Mouse (Mus musculus) neural tube, embryonic 13.5 days (tissue): ENCODE measurements at regions not wholly inside any gene's neighbourhood (a gene's known extent, or its start where the extent isn't known, plus 50 kb on each side); places are given as distances from the start of the nearest gene placed in this dataset.

ENCODE experiments used
- ATAC-seq: fragments of 200-750 bp; cut with Nextera tagmentation; 2 replicates; pipeline ENCODE4 v1.8.0; 2017; ENCODE audit warnings: low read depth, mild to moderate bottlenecking, moderate TSS enrichment, moderate library complexity
- H3K27ac ChIP-seq: fragments of 300-500 bp; sonication (generic); replicated peaks from 2 replicates; pipeline ENCODE4 v1.5.1; 2015; ENCODE audit warnings: moderate library complexity, mild to moderate bottlenecking, inconsistent platforms
- H3K27me3 ChIP-seq: fragments of 300-500 bp; sonication (generic); 2 replicates; pipeline ENCODE4 v1.6.1; 2015; ENCODE audit warnings: mild to moderate bottlenecking, inconsistent platforms
- H3K36me3 ChIP-seq: fragments of 300-500 bp; sonication (generic); 2 replicates; pipeline ENCODE4 v1.6.1; 2015; ENCODE audit warnings: mild to moderate bottlenecking, inconsistent platforms
- H3K4me1 ChIP-seq: fragments of 300-500 bp; sonication (generic); replicated peaks from 2 replicates; pipeline ENCODE4 v1.6.1; 2015; ENCODE audit warnings: inconsistent platforms
- H3K4me2 ChIP-seq: fragments of 300-500 bp; sonication (generic); 2 replicates; pipeline ENCODE4 v1.6.1; 2015; ENCODE audit warnings: inconsistent platforms, mild to moderate bottlenecking, moderate library complexity
- H3K4me3 ChIP-seq: fragments of 300-500 bp; sonication (generic); 2 replicates; pipeline ENCODE4 v1.5.1; 2015; ENCODE audit warnings: mild to moderate bottlenecking, inconsistent platforms
- H3K9ac ChIP-seq: fragments of 300-500 bp; sonication (generic); 2 replicates; pipeline ENCODE4 v1.6.1; 2015; ENCODE audit warnings: moderate library complexity, mild to moderate bottlenecking, inconsistent platforms
- H3K9me3 ChIP-seq: fragments of 300-500 bp; sonication (generic); 2 replicates; pipeline ENCODE4 v1.6.1; 2016; ENCODE audit warnings: inconsistent platforms
- WGBS: fragments of 180-500 bp; shearing (Covaris S2); methylation state at CpG from one replicate; pipeline ENCODE4 v1.1.7; 2015; 5-methylcytosine and 5-hydroxymethylcytosine counted together

DNA sequence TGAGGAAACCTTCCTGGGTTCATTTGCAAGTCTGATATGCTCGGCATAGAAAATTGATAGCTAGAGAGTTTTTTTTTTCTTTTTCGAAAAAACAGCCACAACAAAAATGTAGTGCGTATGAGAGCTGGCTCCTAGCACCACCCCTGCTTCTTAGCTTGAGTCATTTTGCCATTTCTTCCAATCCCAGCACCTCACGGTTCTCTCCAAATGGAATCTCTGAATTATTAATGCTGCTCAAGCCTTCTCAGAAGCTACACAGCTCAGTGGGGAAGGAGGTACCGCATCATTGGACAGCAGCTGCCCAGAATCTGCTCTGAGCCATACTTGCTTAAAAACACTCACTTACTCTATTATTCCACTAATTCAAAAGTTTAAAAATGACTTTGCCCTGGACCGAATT is 393.6 kb downstream of the Plekhb2 start:
- Histone ChIP-seq H3K27me3 (no peaks in the 10 kb centered on the region), H3K4me3 (no peak overlapping the region), H3K9me3 (no peaks in the 10 kb centered on the region), H3K9ac (peak overlapping the region; percentile 48; the same call in 1 of the 2 replicates), H3K4me1 (peaks cover 22% of the 10 kb centered on the region), H3K4me2 (peak overlapping the region; percentile 36), H3K27ac (peak overlapping the region; percentile 75), H3K36me3 (no peaks in the 10 kb centered on the region)
- peak; percentile 40; the same call in 1 of the 2 replicates for ATAC-seq
- WGBS: 33% methylated on average over 6 of the region's 6 CpGs

DNA sequence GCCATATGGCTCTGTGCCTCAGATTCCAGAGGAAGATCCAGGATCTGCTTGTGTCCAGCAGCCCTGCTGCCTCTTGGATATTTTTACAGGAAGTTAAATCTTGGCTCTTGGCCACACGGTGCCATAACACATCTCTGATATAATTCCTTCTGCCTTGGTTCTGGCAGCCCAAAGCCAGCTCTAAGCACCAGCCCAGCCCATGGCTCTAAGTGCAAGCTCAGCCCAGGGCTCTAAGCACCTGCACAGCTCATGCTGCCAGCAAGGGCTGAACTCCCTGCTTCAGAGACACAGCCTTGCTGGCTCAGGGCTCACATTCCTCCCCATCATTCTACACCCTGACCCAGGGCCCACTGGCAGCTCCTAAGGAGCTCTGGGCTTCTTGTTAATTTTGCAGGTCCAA is 415.3 kb downstream of the Plekhb2 start:
- H3K9me3 ChIP-seq: no peaks in the 10 kb centered on the region
- H3K4me3 ChIP-seq: no peak overlapping the region
- 86% methylated on average over 1 of the region's 1 CpGs for WGBS
- no peak overlapping the region for H3K4me2 ChIP-seq
- ATAC-seq: no peak
- no peak overlapping the region for H3K27ac ChIP-seq
- no peaks in the 10 kb centered on the region for H3K36me3 ChIP-seq
- H3K27me3 ChIP-seq: no peaks in the 10 kb centered on the region
- H3K4me1 ChIP-seq: no peaks in the 10 kb centered on the region
- no peak overlapping the region for H3K9ac ChIP-seq

DNA sequence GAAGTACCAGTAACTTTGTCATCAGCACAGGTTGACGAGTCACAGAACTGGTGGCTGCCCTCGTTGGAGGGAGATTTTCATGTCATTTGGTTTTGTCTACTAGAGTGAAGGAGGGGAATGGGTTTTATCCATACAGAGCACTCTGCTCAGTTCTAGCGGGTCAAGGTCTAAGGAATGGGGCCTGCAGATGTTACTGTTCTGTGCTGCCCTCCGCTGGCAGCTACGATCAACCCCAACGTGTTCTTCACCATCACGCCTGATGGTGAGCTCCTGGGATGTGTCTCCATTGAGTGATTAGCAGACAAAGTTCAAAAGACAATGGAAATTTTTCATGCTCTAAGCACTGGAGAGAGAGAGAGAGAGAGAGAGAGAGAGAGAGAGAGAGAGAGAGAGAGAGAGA is 416.9 kb downstream of the Plekhb2 start:
- no peak overlapping the region for H3K27ac ChIP-seq
- no peak overlapping the region for H3K9ac ChIP-seq
- 60% methylated on average over 7 of the region's 7 CpGs for WGBS
- no peak overlapping the region for H3K4me2 ChIP-seq
- H3K9me3 ChIP-seq: no peaks in the 10 kb centered on the region
- no peaks in the 10 kb centered on the region for H3K27me3 ChIP-seq
- no peaks in the 10 kb centered on the region for H3K36me3 ChIP-seq
- H3K4me1 ChIP-seq: no peaks in the 10 kb centered on the region
- no peak for ATAC-seq
- H3K4me3 ChIP-seq: no peak overlapping the region

DNA sequence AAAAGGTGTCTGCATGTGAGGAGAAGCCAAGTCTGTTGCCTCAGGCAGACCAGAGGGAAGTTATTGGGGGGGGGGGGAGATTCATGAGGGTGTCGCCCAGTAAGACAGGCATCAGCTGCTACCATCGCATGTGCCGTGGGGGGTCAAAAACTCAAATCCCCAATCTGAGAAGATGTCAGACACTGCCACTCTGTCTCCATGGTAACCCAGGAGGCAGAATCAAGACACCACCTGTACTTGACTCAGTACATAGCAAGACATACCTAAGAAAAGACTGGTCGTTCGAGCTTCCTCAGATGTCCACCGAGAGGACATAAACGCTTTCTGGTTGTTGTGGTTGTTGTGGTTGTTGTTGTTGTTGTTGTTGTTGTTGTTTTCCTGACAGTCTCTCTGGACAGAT is 418.1 kb downstream of the Plekhb2 start:
- H3K4me3 ChIP-seq: no peak overlapping the region
- H3K9me3 ChIP-seq: no peaks in the 10 kb centered on the region
- H3K9ac ChIP-seq: no peak overlapping the region
- no peak overlapping the region for H3K4me2 ChIP-seq
- no peaks in the 10 kb centered on the region for H3K27me3 ChIP-seq
- H3K4me1 ChIP-seq: no peaks in the 10 kb centered on the region
- no peaks in the 10 kb centered on the region for H3K36me3 ChIP-seq
- ATAC-seq: no peak
- no peak overlapping the region for H3K27ac ChIP-seq
- 83% methylated on average over 7 of the region's 7 CpGs for WGBS

DNA sequence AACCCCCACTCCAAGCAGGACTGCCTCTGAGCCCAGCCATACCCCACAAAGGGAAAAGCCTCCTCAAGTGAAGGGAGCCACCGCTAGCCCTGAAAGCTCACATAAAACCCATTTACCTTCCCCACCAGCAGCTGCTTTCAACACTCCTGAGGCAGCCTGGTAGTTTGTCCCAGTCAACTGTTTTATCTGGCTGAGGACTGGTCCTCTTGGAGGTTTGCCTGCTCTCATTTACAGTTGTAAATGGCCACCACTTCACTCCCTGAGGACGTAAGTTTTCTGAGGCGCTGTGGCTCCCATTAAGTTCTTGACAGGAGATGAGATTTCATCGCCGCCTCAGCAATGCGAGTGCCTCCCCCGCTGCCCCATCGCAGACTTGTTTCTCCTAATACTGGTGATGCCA is 425.2 kb downstream of the Plekhb2 start:
- Histone ChIP-seq H3K9me3 (no peaks in the 10 kb centered on the region), H3K4me1 (no peaks in the 10 kb centered on the region), H3K36me3 (no peaks in the 10 kb centered on the region), H3K4me3 (no peak overlapping the region), H3K27me3 (no peaks in the 10 kb centered on the region), H3K27ac (no peak overlapping the region), H3K9ac (no peak overlapping the region), H3K4me2 (no peak overlapping the region)
- ATAC-seq: no peak
- WGBS: 92% methylated on average over 8 of the region's 8 CpGs
